In genomic region chr5:116288849-116289570, GRCm38 (mm10) we compare ENCODE assay signal across 9 mouse cellular contexts. TPM values are rescaled to one million over a fixed set of nuclear protein-coding genes. Genes with fewer than 3 reads are reported as not detected.
A peak's percentile ranks its signal among the peaks of the same experiment; 100 is the strongest.
DNase-seq lines count a peak whose midpoint lies in the region; ATAC-seq lines count a peak whose summit lies in the region.
"Had no signal": no experiment of that assay in that cellular context is flagged by ENCODE, and none has a peak within 500 bp of the region (broad histone marks: within the 10 kb centered on the region; RNA-seq: fewer than 3 reads in every experiment).

Gene Ccdc60 (minus strand): TSS chr5:116288985.

- no peaks in the 10 kb centered on the region for H3K9me3 ChIP-seq in heart, embryonic 11.5 days (replicated peaks; ENCODE audit: control insufficient read depth, low read length)
- no peaks in the 10 kb centered on the region for H3K9me3 ChIP-seq in forebrain, embryonic 11.5 days (ENCODE audit: control insufficient read depth, low read length)
- no peaks in the 10 kb centered on the region for H3K9me3 ChIP-seq in intestine, embryonic 16.5 days (ENCODE audit: control insufficient read depth, low read length)
- H3K9me3 ChIP-seq in stomach, embryonic 16.5 days (replicated peaks; ENCODE audit: control insufficient read depth, low read length): no peaks in the 10 kb centered on the region

- no peak; the same call in 1 of the 2 replicates for ATAC-seq in heart, embryonic 11.5 days (replicated peaks; ENCODE audit: insufficient number of reproducible peaks, low FRiP score, low TSS enrichment)
- peak; percentile 79 for ATAC-seq in forebrain, embryonic 11.5 days (replicated peaks; ENCODE audit: low FRiP score)
- ATAC-seq in intestine, embryonic 16.5 days: peak; percentile 80
- peak; percentile 81 for ATAC-seq in stomach, embryonic 16.5 days (ENCODE audit: insufficient read depth, low FRiP score)
- ATAC-seq in erythroblast, adult 5-6 weeks (replicated peaks; ENCODE audit: low FRiP score, poor library complexity, severe bottlenecking): no peak

- no peak for DNase-seq in heart, adult 9 months (ENCODE audit: low spot score in 2 of 2)
- DNase-seq in forebrain, embryonic 11.5 days (ENCODE audit: low spot score): peak; percentile 84
- peak; percentile 27 for DNase-seq in lung, postnatal 10 days
- DNase-seq in gastrocnemius, postnatal 4 days (ENCODE audit: low spot score in 2 of 2): no peak

- 6% methylated on average over 28 of the region's 28 CpGs for WGBS in heart, embryonic 11.5 days (ENCODE audit: insufficient replicate concordance)
- WGBS in forebrain, embryonic 11.5 days: 4% methylated on average over 28 of the region's 28 CpGs
- WGBS in intestine, embryonic 16.5 days: 4% methylated on average over 28 of the region's 28 CpGs
- WGBS in stomach, embryonic 16.5 days: 4% methylated on average over 28 of the region's 28 CpGs

- H3K27me3 ChIP-seq in heart, embryonic 11.5 days (ENCODE audit: control insufficient read depth, insufficient read depth, low read length): no peaks in the 10 kb centered on the region
- peaks cover 14% of the 10 kb centered on the region for H3K27me3 ChIP-seq in forebrain, embryonic 11.5 days (ENCODE audit: control insufficient read depth, insufficient read depth, low read length)
- H3K27me3 ChIP-seq in intestine, embryonic 16.5 days (replicated peaks; ENCODE audit: control insufficient read depth, insufficient read depth, low read length): no peaks in the 10 kb centered on the region
- H3K27me3 ChIP-seq in stomach, embryonic 16.5 days (ENCODE audit: control insufficient read depth, insufficient read depth, low read length): no peaks in the 10 kb centered on the region; the same call in 1 of the 2 replicates
- H3K27me3 ChIP-seq: CH12.LX had no signal

- 0 out of 2 replicates have a peak within 1 kb of the TSS, but pooled peaks have one; percentile 35 for H3K9ac ChIP-seq in heart, embryonic 11.5 days (ENCODE audit: low read depth, low read length)
- no peak within 1 kb of the TSS for H3K9ac ChIP-seq in forebrain, embryonic 11.5 days (ENCODE audit: low read length)
- H3K9ac ChIP-seq in intestine, embryonic 16.5 days (ENCODE audit: low read depth, low read length): no peak within 1 kb of the TSS
- peak within 1 kb of the TSS; percentile 25; the same call in 1 of the 2 replicates for H3K9ac ChIP-seq in stomach, embryonic 16.5 days (ENCODE audit: low read length)

- H3K4me2 ChIP-seq in heart, embryonic 11.5 days: peak within 1 kb of the TSS; percentile 64
- peak within 1 kb of the TSS; percentile 44 for H3K4me2 ChIP-seq in forebrain, embryonic 11.5 days (ENCODE audit: low read depth, low read length, severe bottlenecking)
- peak within 1 kb of the TSS; percentile 30 for H3K4me2 ChIP-seq in intestine, embryonic 16.5 days (ENCODE audit: low read depth, low read length)
- peak within 1 kb of the TSS; percentile 55 for H3K4me2 ChIP-seq in stomach, embryonic 16.5 days (ENCODE audit: low read depth, low read length)

- no peaks in the 10 kb centered on the region for H3K36me3 ChIP-seq in heart, embryonic 11.5 days (ENCODE audit: control insufficient read depth, insufficient read depth, low read length)
- H3K36me3 ChIP-seq in forebrain, embryonic 11.5 days (ENCODE audit: control insufficient read depth, insufficient read depth, low read length): no peaks in the 10 kb centered on the region
- H3K36me3 ChIP-seq in intestine, embryonic 16.5 days (ENCODE audit: control insufficient read depth, insufficient read depth, low read length): no peaks in the 10 kb centered on the region
- no peaks in the 10 kb centered on the region for H3K36me3 ChIP-seq in stomach, embryonic 16.5 days (ENCODE audit: control insufficient read depth, insufficient read depth, low read length)

- no peak within 1 kb of the TSS for H3K27ac ChIP-seq in heart, embryonic 11.5 days (ENCODE audit: low read depth, low read length)
- no peak within 1 kb of the TSS for H3K27ac ChIP-seq in forebrain, embryonic 11.5 days (ENCODE audit: low read depth, low read length)
- H3K27ac ChIP-seq in intestine, embryonic 16.5 days (ENCODE audit: low read length): no peak within 1 kb of the TSS
- peak within 1 kb of the TSS; percentile 80 for H3K27ac ChIP-seq in stomach, embryonic 16.5 days (ENCODE audit: low read length)

- H3K4me3 ChIP-seq in heart, embryonic 11.5 days (ENCODE audit: low read depth, low read length): peak within 1 kb of the TSS; percentile 32
- peak within 1 kb of the TSS; percentile 0; the same call in 1 of the 2 replicates for H3K4me3 ChIP-seq in forebrain, embryonic 11.5 days (ENCODE audit: low read depth, low read length)
- H3K4me3 ChIP-seq in intestine, embryonic 16.5 days (ENCODE audit: low read length): peak within 1 kb of the TSS; percentile 7
- peak within 1 kb of the TSS; percentile 30 for H3K4me3 ChIP-seq in stomach, embryonic 16.5 days (replicated peaks; ENCODE audit: low read length)

- peaks cover 4% of the 10 kb centered on the region; the same call in 1 of the 2 replicates for H3K4me1 ChIP-seq in heart, embryonic 11.5 days (ENCODE audit: control insufficient read depth, insufficient read depth, low read length)
- peaks cover 7% of the 10 kb centered on the region for H3K4me1 ChIP-seq in forebrain, embryonic 11.5 days (replicated peaks; ENCODE audit: control insufficient read depth, insufficient read depth, low read length)
- peaks cover 8% of the 10 kb centered on the region; the same call in 1 of the 2 replicates for H3K4me1 ChIP-seq in intestine, embryonic 16.5 days (ENCODE audit: control insufficient read depth, insufficient read depth, low read length)
- H3K4me1 ChIP-seq in stomach, embryonic 16.5 days (ENCODE audit: control insufficient read depth, insufficient read depth, low read length): peaks cover 13% of the 10 kb centered on the region

RNA-seq across cellular contexts. Expression of gene Ccdc60, which starts in this region (rescaled TPM):
- 0.93 and 0.94 TPM in 2 replicates for polyA plus RNA-seq in heart, embryonic 11.5 days (2014; fragmentation: Nextera tagmentation; extraction: Ambion mirVana)
- 0.92 and 1.6 TPM in 2 replicates for polyA plus RNA-seq in forebrain, embryonic 11.5 days (2014; fragmentation: Nextera tagmentation; extraction: Ambion mirVana)
- 1.6 TPM in 2 replicates for polyA plus RNA-seq in intestine, embryonic 16.5 days (2015; fragmentation: Nextera tagmentation; extraction: Ambion mirVana)
- 2.6 and 2.7 TPM in 2 replicates for polyA plus RNA-seq in stomach, embryonic 16.5 days (2015; fragmentation: Nextera tagmentation; extraction: Ambion mirVana)
- under 1 TPM in 1 of 2 experiments, not detected in 1; 0.08 TPM for total RNA-seq in gastrocnemius, postnatal 4 days (2021)
- not detected in 2 replicates for total RNA-seq in erythroblast, adult 5-6 weeks (2015; ENCODE audit: low replicate concordance)
- not detected in 2 replicates for total RNA-seq in erythroblast, adult 5-6 weeks (2017; ENCODE audit: low replicate concordance)
- total RNA-seq: CH12.LX had no signal

Comparison
In these comparisons a context has a peak if more than half of its experiments do, and no peak if none do; other contexts are left out.
1. ATAC-seq: peak in forebrain, embryonic 11.5 days (single experiment), intestine, embryonic 16.5 days (single experiment) and stomach, embryonic 16.5 days (single experiment); none in heart, embryonic 11.5 days (single experiment) and erythroblast, adult 5-6 weeks (single experiment).
2. H3K9ac ChIP-seq: peak in heart, embryonic 11.5 days (single experiment) and stomach, embryonic 16.5 days (single experiment); none in forebrain, embryonic 11.5 days (single experiment) and intestine, embryonic 16.5 days (single experiment).
3. DNase-seq: peak in forebrain, embryonic 11.5 days (single experiment) and lung, postnatal 10 days (single experiment); none in heart, adult 9 months (0 of 2) and gastrocnemius, postnatal 4 days (0 of 2).
4. Peak in every context shown above with its lines, with median percentiles within 50 percentile points of each other: H3K4me2 ChIP-seq and H3K4me3 ChIP-seq.